Mouse (Mus musculus): Measurements from ENCODE around the gene Agbl2. TPM values are rescaled to one million over a fixed set of nuclear protein-coding genes. Genes with fewer than 3 reads are reported as not detected.

The Agbl2 gene
- polyA plus RNA-seq, 1 experiment from 2014 or later = 1.2 TPM

GRCm38 (mm10) chr2:90877584-90878259, 95.2 kb downstream of the Agbl2 start:
- Histone ChIP-seq H3K27me3 (peaks cover 7% of the 10 kb centered on the region), H3K4me1 (no peaks in the 10 kb centered on the region), H3K4me3 (no peak overlapping the region), H3K4me2 (replicated peaks) (no peak overlapping the region), H3K27ac (no peak overlapping the region), H3K9me3 (peaks cover 2% of the 10 kb centered on the region; the same call in 1 of the 2 replicates), H3K36me3 (no peaks in the 10 kb centered on the region), H3K9ac (no peak overlapping the region)
- WGBS = 66% methylated on average over 5 of the region's 5 CpGs
- no peak for ATAC-seq (ENCODE audit: low FRiP score, low read depth)

GRCm38 (mm10) chr2:90879419-90879818, 96.9 kb downstream of the Agbl2 start:
- Histone ChIP-seq H3K4me1 (no peaks in the 10 kb centered on the region), H3K27me3 (peaks cover 13% of the 10 kb centered on the region), H3K27ac (no peak overlapping the region), H3K36me3 (no peaks in the 10 kb centered on the region), H3K4me2 (replicated peaks) (no peak overlapping the region), H3K9me3 (no peaks in the 10 kb centered on the region), H3K9ac (no peak overlapping the region), H3K4me3 (no peak overlapping the region)
- ATAC-seq (ENCODE audit: low FRiP score, low read depth) = no peak

- no peak overlapping the region for H3K4me2 ChIP-seq (replicated peaks)
- no peaks in the 10 kb centered on the region for H3K36me3 ChIP-seq
- H3K4me1 ChIP-seq = peaks cover 8% of the 10 kb centered on the region
- no peak for ATAC-seq (ENCODE audit: low FRiP score, low read depth)
- H3K9me3 ChIP-seq = no peaks in the 10 kb centered on the region
- 23% methylated on average over 6 of the region's 6 CpGs for WGBS
- H3K9ac ChIP-seq = no peak overlapping the region
- no peak overlapping the region for H3K27ac ChIP-seq
- H3K27me3 ChIP-seq = peaks cover 22% of the 10 kb centered on the region
- no peak overlapping the region for H3K4me3 ChIP-seq
These were observed 97.7 kb downstream of the Agbl2 start for GRCm38 (mm10) chr2:90880144-90880785.

- peaks cover 19% of the 10 kb centered on the region for H3K4me1 ChIP-seq
- ATAC-seq (ENCODE audit: low FRiP score, low read depth) = no peak
- no peak overlapping the region for H3K4me2 ChIP-seq (replicated peaks)
- WGBS = 75% methylated on average over 2 of the region's 2 CpGs
- no peak overlapping the region for H3K9ac ChIP-seq
- H3K27ac ChIP-seq = no peak overlapping the region
- no peaks in the 10 kb centered on the region for H3K36me3 ChIP-seq
- no peaks in the 10 kb centered on the region for H3K9me3 ChIP-seq
- no peak overlapping the region for H3K4me3 ChIP-seq
- H3K27me3 ChIP-seq = peaks cover 37% of the 10 kb centered on the region
These were observed 99.3 kb downstream of the Agbl2 start for GRCm38 (mm10) chr2:90881824-90882223.

Other genes with a start within 250 kb of the Agbl2 start
- gene Ptprj, start 202.1 kb upstream of the Agbl2 start, polyA plus RNA-seq (2015; fragmentation: Nextera tagmentation; extraction: Ambion mirVana) = 1.3 and 1.6 TPM in 2 replicates
- 40.3 and 44.8 TPM in 2 replicates for gene Nup160, start 105.5 kb upstream of the Agbl2 start, polyA plus RNA-seq (2015; fragmentation: Nextera tagmentation; extraction: Ambion mirVana)
- 115 and 122 TPM in 2 replicates for gene Fnbp4, start 37.4 kb upstream of the Agbl2 start, polyA plus RNA-seq (2015; fragmentation: Nextera tagmentation; extraction: Ambion mirVana)
- 200 and 206 TPM in 2 replicates for gene Mtch2, start 64.4 kb downstream of the Agbl2 start, polyA plus RNA-seq (2015; fragmentation: Nextera tagmentation; extraction: Ambion mirVana)
- 26.8 and 27.0 TPM in 2 replicates for gene C1qtnf4, start 103.1 kb downstream of the Agbl2 start, polyA plus RNA-seq (2015; fragmentation: Nextera tagmentation; extraction: Ambion mirVana)
- 46.0 and 49.2 TPM in 2 replicates for gene Kbtbd4, start 122.0 kb downstream of the Agbl2 start, polyA plus RNA-seq (2015; fragmentation: Nextera tagmentation; extraction: Ambion mirVana)
- 215 and 224 TPM in 2 replicates for gene Ndufs3, start 122.1 kb downstream of the Agbl2 start, polyA plus RNA-seq (2015; fragmentation: Nextera tagmentation; extraction: Ambion mirVana)
- 80.3 and 89.7 TPM in 2 replicates for gene Celf1, start 157.7 kb downstream of the Agbl2 start, polyA plus RNA-seq (2015; fragmentation: Nextera tagmentation; extraction: Ambion mirVana)

Data from limb, embryonic 13.5 days (tissue).